Mouse (Mus musculus) forebrain, embryonic 11.5 days (tissue): ENCODE results near the gene Capn13. TPM values are rescaled to one million over a fixed set of nuclear protein-coding genes. Genes with fewer than 3 reads are reported as not detected.

Experiments
- ATAC-seq: fragments of 200-750 bp; cut with Nextera tagmentation; replicated peaks from 2 replicates; pipeline ENCODE4 v1.8.0; 2017; ENCODE audit warnings: moderate TSS enrichment; ENCODE audit not compliant: low FRiP score
- DNase-seq: peaks from one replicate; pipeline ENCODE4 v3.0.0-alpha.2; 2017; ENCODE audit warnings: low spot score
- H3K27ac ChIP-seq: fragments of 300-500 bp; sonication (generic); 2 replicates; pipeline ENCODE4 v1.5.1; 2014; ENCODE audit warnings: low read depth, low read length
- H3K27me3 ChIP-seq: fragments of 300-500 bp; sonication (generic); 2 replicates; pipeline ENCODE4 v1.6.1; 2014; ENCODE audit warnings: mild to moderate bottlenecking, low read length, mixed read lengths; ENCODE audit not compliant: control insufficient read depth, insufficient read depth
- H3K36me3 ChIP-seq: fragments of 300-500 bp; sonication (generic); 2 replicates; pipeline ENCODE4 v1.6.1; 2014; ENCODE audit warnings: mild to moderate bottlenecking, low read length, moderate library complexity, mixed read lengths; ENCODE audit not compliant: control insufficient read depth, insufficient read depth
- H3K4me1 ChIP-seq: fragments of 300-500 bp; sonication (generic); replicated peaks from 2 replicates; pipeline ENCODE4 v1.6.1; 2014; ENCODE audit warnings: low read length, mixed read lengths; ENCODE audit not compliant: control insufficient read depth, insufficient read depth
- H3K4me2 ChIP-seq: fragments of 300-500 bp; sonication (generic); 2 replicates; pipeline ENCODE4 v1.6.1; 2014; ENCODE audit warnings: low read depth, mild to moderate bottlenecking, low read length, moderate library complexity, mixed read lengths; ENCODE audit not compliant: severe bottlenecking
- H3K4me3 ChIP-seq: fragments of 300-500 bp; sonication (generic); 2 replicates; pipeline ENCODE4 v1.5.1; 2014; ENCODE audit warnings: low read depth, low read length
- H3K9ac ChIP-seq: fragments of 300-500 bp; sonication (generic); 2 replicates; pipeline ENCODE4 v1.6.1; 2014; ENCODE audit warnings: low read length
- H3K9me3 ChIP-seq: fragments of 300-500 bp; sonication (generic); 2 replicates; pipeline ENCODE4 v1.6.1; 2016; ENCODE audit warnings: low read length, mixed read lengths; ENCODE audit not compliant: control insufficient read depth
- WGBS: fragments of 180-500 bp; shearing (Covaris S2); extraction: QIAGEN DNeasy Blood & Tissue Kit; methylation state at CpG from one replicate; pipeline ENCODE4 v1.1.7; 2014; 5-methylcytosine and 5-hydroxymethylcytosine counted together
- polyA plus RNA-seq: library from polyadenylated mRNA; unstranded; fragments of >200 nt; fragmentation: Nextera tagmentation; extraction: Ambion mirVana; gene quantifications from 2 replicates; pipeline ENCODE4 v1.2.1, GENCODE M21; 2014

The Capn13 gene
- polyA plus RNA-seq, 1 experiment from 2014 or later, result not detected

DNA sequence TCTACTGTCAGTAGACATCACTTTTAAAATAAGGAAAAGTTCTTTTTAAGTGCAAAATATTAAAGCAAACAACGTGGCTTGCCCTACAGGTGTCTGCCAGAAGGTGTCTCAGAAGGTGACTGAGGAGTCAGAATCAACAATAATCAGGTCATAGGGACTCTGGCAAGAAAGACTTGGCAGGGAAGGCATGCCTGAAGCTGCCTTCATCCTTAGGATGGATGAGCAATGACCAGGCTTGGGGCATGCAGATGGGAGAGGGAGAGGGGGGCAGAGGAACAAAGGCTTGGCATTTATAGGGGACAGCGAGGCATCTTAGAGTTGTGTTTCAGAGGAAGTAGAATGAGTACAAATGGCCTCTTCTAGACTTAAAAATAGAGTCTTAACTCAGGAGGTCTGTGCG, 76.7 kb downstream of the Capn13 start:
- no peaks in the 10 kb centered on the region for H3K9me3 ChIP-seq
- no peak overlapping the region for H3K4me3 ChIP-seq
- no peak overlapping the region for H3K27ac ChIP-seq
- no peak for DNase-seq
- no peaks in the 10 kb centered on the region for H3K27me3 ChIP-seq
- no peak for ATAC-seq
- H3K4me1 ChIP-seq, result no peaks in the 10 kb centered on the region
- H3K9ac ChIP-seq, result no peak overlapping the region
- no peak overlapping the region for H3K4me2 ChIP-seq
- H3K36me3 ChIP-seq, result no peaks in the 10 kb centered on the region
- WGBS, result 84% methylated on average over 3 of the region's 3 CpGs

DNA sequence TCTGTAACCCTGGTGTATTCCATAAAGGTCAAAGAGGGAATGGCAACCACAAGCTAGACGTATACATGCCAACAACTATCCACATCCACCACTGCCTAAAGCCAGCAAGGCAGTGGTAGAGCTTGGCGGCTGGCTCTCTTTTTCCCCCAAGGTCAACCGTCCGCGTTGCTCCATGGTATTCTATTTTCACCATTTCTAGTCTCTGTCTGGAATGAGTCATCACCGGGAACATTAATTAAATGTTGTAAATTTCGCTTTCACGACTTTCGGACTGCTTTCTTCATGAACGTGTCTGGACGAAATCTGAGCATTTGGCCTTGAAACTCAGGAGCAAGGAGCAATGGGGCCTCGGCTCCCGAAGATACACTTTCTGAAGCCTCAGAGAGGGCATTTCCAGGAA, 85.9 kb downstream of the Capn13 start:
- H3K9me3 ChIP-seq, result no peaks in the 10 kb centered on the region

DNA sequence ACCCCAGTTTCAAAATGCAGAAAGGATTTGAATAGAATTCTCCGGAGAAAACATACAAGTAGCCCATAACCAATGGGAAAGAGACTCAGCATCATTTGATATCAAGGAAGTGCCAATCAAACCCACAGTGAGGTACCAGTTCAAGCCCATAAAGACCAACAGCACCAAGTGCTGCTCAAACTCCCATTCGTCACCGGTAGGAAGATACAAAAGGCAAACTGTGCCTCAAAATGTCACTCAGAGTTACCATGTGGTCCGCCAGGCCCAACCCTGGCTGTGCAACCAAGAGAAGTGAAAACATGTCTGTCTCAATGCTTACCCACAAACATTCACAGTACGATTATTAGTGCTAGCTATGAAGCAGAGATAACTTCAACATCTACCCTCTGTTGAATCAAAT, 89.2 kb downstream of the Capn13 start:
- Histone ChIP-seq H3K4me3 (no peak overlapping the region), H3K4me2 (no peak overlapping the region), H3K27ac (no peak overlapping the region), H3K4me1 (no peaks in the 10 kb centered on the region), H3K36me3 (no peaks in the 10 kb centered on the region), H3K9ac (no peak overlapping the region), H3K27me3 (no peaks in the 10 kb centered on the region), H3K9me3 (no peaks in the 10 kb centered on the region)
- 93% methylated on average over 5 of the region's 5 CpGs for WGBS
- ATAC-seq (no peak), DNase-seq (no peak)

More for the DNA sequence above, 85.9 kb downstream of the Capn13 start:
- Histone ChIP-seq H3K27ac (no peak overlapping the region), H3K9ac (no peak overlapping the region), H3K27me3 (no peaks in the 10 kb centered on the region), H3K4me3 (no peak overlapping the region), H3K4me2 (no peak overlapping the region), H3K36me3 (no peaks in the 10 kb centered on the region), H3K4me1 (no peaks in the 10 kb centered on the region)
- 92% methylated on average over 13 of the region's 13 CpGs for WGBS
- ATAC-seq (no peak), DNase-seq (no peak)

DNA sequence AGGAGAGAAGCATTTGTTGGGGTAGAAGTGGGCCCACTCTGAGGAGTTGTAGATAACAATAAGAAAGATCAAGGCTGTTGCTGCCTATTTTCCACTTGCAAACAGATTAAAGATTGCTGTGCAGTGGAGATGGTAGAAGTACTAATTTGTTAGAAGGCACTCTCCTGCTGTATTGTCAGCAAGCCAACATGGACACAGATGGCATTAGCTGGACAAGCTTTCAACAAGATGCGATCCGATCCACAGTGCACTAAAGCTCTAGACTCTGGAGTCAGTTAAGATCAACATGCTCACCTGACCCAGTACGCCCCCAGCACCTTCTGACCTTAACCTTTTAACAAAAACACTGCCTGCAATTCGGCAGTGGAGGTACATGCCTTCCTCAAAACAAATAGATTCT, 92.0 kb downstream of the Capn13 start:
- Histone ChIP-seq H3K27ac (no peak overlapping the region), H3K9me3 (no peaks in the 10 kb centered on the region), H3K4me3 (no peak overlapping the region), H3K36me3 (no peaks in the 10 kb centered on the region), H3K4me2 (no peak overlapping the region), H3K27me3 (no peaks in the 10 kb centered on the region; the same call in 1 of the 2 replicates), H3K4me1 (no peaks in the 10 kb centered on the region), H3K9ac (no peak overlapping the region)
- WGBS, result 83% methylated on average over 4 of the region's 4 CpGs
- ATAC-seq (no peak), DNase-seq (no peak)

DNA sequence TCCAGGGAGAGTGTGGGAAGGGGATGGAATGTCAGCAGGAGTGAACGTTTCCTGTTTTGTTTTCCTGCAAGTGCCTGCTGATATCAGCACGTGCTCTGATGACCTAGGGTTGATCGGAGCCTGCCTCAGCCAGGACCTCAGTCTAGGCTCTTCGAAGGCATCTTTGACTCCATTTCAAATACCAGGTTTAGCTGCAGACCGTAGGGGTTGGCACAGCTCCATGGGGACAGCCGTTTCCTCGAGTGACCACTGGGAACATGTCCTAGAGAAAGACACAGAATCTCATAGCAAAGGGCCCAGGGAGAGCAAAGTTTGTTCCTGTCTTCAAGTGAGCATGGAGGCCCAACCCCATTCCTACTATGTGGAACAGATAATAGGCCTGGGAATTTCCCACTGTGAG, 94.0 kb downstream of the Capn13 start:
- Histone ChIP-seq H3K4me2 (no peak overlapping the region), H3K27me3 (no peaks in the 10 kb centered on the region; the same call in 1 of the 2 replicates), H3K9me3 (no peaks in the 10 kb centered on the region), H3K4me3 (no peak overlapping the region), H3K4me1 (no peaks in the 10 kb centered on the region), H3K36me3 (no peaks in the 10 kb centered on the region), H3K27ac (no peak overlapping the region), H3K9ac (no peak overlapping the region)
- DNase-seq (peak; percentile 45), ATAC-seq (no peak)
- 68% methylated on average over 7 of the region's 7 CpGs for WGBS

DNA sequence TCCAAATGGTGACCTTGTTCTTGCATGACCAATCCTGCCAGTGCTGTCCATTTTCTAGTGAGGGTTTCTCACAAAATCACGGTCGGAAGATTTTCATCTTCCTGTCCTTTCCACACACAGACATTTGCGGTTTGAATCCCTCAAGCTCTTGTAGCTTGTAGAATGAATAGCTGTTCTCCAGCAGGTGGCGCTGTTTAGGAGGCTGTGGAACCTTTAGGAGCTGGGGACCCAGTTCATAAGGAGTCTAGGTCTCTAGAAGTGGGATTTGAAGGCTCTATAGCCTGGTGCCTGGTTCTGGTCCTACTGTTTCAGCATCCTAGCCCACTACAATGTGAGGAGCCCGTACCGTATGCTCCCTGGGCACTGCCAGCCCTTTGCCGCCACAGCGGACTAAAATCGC, 95.0 kb downstream of the Capn13 start:
- peak; percentile 83 for DNase-seq
- Histone ChIP-seq H3K4me2 (no peak overlapping the region), H3K9me3 (no peaks in the 10 kb centered on the region), H3K27ac (no peak overlapping the region), H3K4me3 (no peak overlapping the region), H3K4me1 (no peaks in the 10 kb centered on the region), H3K36me3 (no peaks in the 10 kb centered on the region), H3K9ac (no peak overlapping the region), H3K27me3 (no peaks in the 10 kb centered on the region; the same call in 1 of the 2 replicates)
- ATAC-seq, result peak; percentile 34; the same call in 1 of the 2 replicates
- WGBS, result 62% methylated on average over 9 of the region's 9 CpGs

DNA sequence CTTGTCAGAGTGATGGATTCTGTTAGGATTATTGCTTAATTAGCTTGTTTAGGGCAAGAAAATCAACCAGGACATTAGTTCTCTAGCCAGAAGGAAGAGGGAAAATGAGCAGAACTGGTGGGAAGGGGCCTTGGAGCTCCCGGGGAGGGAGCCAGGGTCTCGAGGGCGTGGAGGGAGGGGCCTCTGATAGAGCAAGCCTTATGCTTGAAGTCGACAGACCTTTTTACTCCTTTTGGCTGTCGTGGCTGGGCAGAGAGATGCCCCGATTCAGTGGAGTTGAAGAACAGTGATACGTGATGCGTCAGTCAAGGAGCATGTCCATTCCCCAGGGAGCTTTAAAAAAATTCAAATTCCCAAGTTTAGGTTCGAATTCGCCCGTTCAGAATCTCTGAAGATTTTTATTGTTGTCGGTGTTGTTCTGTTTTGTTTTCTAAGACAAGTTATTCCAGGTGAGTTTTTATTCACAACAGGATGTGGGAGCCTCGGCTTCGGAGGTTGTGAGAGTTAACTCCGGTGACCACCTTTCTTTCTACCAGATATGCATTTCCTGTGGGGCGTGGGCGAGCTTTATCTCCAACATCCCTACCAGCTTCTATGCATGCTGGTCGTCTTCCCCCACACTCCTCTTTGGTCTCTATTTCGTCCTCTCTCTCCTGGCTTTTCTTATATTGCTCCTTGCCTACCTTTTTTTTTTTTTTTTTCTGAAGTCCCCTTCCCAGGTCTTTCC, 96.4 kb downstream of the Capn13 start:
- H3K27ac ChIP-seq, result no peak overlapping the region
- WGBS, result 77% methylated on average over 19 of the region's 19 CpGs
- no peak overlapping the region for H3K9ac ChIP-seq
- H3K4me2 ChIP-seq, result no peak overlapping the region
- no peak overlapping the region for H3K4me3 ChIP-seq
- no peaks in the 10 kb centered on the region for H3K36me3 ChIP-seq
- ATAC-seq, result no peak
- no peaks in the 10 kb centered on the region for H3K4me1 ChIP-seq
- H3K9me3 ChIP-seq, result no peaks in the 10 kb centered on the region
- no peaks in the 10 kb centered on the region; the same call in 1 of the 2 replicates for H3K27me3 ChIP-seq
- no peak for DNase-seq

DNA sequence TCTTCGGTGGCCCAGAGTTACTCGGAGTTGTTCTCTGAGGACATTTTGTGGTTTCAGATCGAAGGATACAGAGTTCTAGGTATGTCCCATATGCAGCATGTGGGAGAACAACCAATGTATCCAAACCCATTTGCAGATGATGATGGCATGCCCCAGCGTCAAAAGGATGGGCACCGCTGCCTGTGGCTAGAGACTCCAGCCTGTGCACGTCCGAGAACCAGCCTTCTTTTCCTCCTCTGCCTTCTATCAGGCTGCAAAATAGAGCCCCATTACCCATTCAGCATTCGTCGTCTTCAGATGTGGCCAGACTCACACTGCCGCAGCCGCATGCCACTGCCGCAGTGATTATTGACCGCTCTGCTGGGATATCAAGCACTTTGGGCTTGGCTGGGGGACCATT, 97.0 kb downstream of the Capn13 start:
- Histone ChIP-seq H3K9me3 (no peaks in the 10 kb centered on the region), H3K27ac (no peak overlapping the region), H3K27me3 (no peaks in the 10 kb centered on the region; the same call in 1 of the 2 replicates), H3K4me3 (no peak overlapping the region), H3K4me2 (no peak overlapping the region), H3K4me1 (no peaks in the 10 kb centered on the region), H3K36me3 (no peaks in the 10 kb centered on the region), H3K9ac (no peak overlapping the region)
- DNase-seq, result no peak
- WGBS, result 83% methylated on average over 13 of the region's 13 CpGs
- no peak for ATAC-seq

DNA sequence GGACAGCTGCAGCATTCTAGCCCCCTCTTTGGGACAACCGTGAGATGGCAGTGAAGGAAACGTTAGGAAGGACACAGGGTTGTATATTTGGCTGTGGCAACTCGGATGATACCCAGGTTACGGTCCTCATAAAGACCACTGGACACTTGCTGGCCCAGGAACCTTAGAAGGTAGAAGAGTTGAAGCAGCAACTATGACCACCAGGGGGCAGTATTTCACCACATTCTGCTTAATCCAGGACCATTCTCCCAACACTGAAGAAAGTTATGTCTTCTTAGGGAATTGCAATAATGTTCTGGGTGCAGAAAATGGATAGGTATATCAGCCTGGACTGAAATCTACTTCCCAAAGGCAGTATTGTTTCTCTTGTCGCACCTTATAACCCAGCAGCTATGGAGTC, 97.4 kb downstream of the Capn13 start:
- ATAC-seq, result no peak
- no peak overlapping the region for H3K4me3 ChIP-seq
- 31% methylated on average over 5 of the region's 5 CpGs for WGBS
- H3K9ac ChIP-seq, result no peak overlapping the region
- H3K9me3 ChIP-seq, result no peaks in the 10 kb centered on the region
- H3K4me1 ChIP-seq, result no peaks in the 10 kb centered on the region
- H3K27ac ChIP-seq, result no peak overlapping the region
- no peaks in the 10 kb centered on the region; the same call in 1 of the 2 replicates for H3K27me3 ChIP-seq
- peak; percentile 83 for DNase-seq
- H3K36me3 ChIP-seq, result no peaks in the 10 kb centered on the region
- H3K4me2 ChIP-seq, result no peak overlapping the region
